In the genomic region with DNA sequence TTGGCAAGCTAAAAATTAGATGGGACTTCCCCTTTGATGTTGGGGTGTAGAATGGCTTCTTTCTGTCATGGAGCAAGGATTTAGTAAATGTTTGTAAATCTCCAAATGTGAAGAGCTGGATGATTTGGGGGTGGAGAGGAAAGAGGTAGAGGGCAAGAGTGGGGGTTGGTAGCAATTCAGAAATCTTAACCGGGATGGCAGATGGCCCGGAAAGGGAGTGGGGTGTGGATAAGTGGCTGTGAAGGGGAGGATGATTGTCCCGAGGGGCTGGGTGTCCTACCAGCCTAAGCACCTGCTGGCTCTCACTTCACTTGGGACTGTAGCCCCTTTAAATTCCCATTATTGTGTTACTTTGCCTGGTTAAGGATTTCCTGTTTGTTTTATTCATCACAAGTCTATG, we compare ENCODE assay signal across 12 mouse cellular contexts. TPM values are rescaled to one million over a fixed set of nuclear protein-coding genes. Genes with fewer than 3 reads are reported as not detected.
DNase-seq lines count a peak whose midpoint lies in the region; ATAC-seq and TF ChIP-seq lines count a peak whose summit lies in the region.
"Had no signal": no experiment of that assay in that cellular context is flagged by ENCODE, and none has a peak within 500 bp of the region (broad histone marks: within the 10 kb centered on the region; RNA-seq: fewer than 3 reads in every experiment).

No protein-coding gene starts in this region.

- 0 out of 2 replicates have a peak overlapping the region, but pooled peaks have one; percentile 80 for H3K4me2 ChIP-seq in forebrain, embryonic 15.5 days (replicated peaks)
- H3K4me2 ChIP-seq in forebrain, embryonic 12.5 days: no peak overlapping the region; the same call in 1 of the 2 replicates
- H3K4me2 ChIP-seq in intestine, embryonic 15.5 days (replicated peaks): peak overlapping the region; percentile 75
- H3K4me2 ChIP-seq in intestine, embryonic 16.5 days (ENCODE audit: low read depth, low read length): no peak overlapping the region
- H3K4me2 ChIP-seq in limb, embryonic 13.5 days (replicated peaks): peak overlapping the region; percentile 86; the same call in 1 of the 2 replicates

- no peak for TF ChIP-seq CTCF in E14TG2a.4 (conservative IDR thresholded peaks at IDR 0.05; ENCODE audit: low read length)

- H3K4me3 ChIP-seq in forebrain, embryonic 15.5 days: 0 out of 2 replicates have a peak overlapping the region, but pooled peaks have one; percentile 95
- no peak overlapping the region for H3K4me3 ChIP-seq in forebrain, embryonic 12.5 days (replicated peaks)
- no peak overlapping the region for H3K4me3 ChIP-seq in intestine, embryonic 15.5 days (replicated peaks)
- no peak overlapping the region for H3K4me3 ChIP-seq in intestine, embryonic 16.5 days (ENCODE audit: low read length)
- H3K4me3 ChIP-seq in E14TG2a.4 (replicated peaks; ENCODE audit: low read length): peak overlapping the region; percentile 98; the same call in 1 of the 2 replicates
- H3K4me3 ChIP-seq in limb, embryonic 13.5 days: no peak overlapping the region

- DNase-seq in left cerebral cortex, postnatal 4 days: no peak
- no peak for DNase-seq in spleen, adult 12 weeks (ENCODE audit: low spot score)
- DNase-seq: gastrocnemius, postnatal 25 days; kidney, adult 18-20 months; lung, postnatal 4 days; right cerebral cortex, postnatal 14 days had no signal

- no peaks in the 10 kb centered on the region for H3K27me3 ChIP-seq in forebrain, embryonic 15.5 days
- no peaks in the 10 kb centered on the region for H3K27me3 ChIP-seq in forebrain, embryonic 12.5 days
- no peaks in the 10 kb centered on the region for H3K27me3 ChIP-seq in intestine, embryonic 15.5 days (replicated peaks)
- H3K27me3 ChIP-seq in intestine, embryonic 16.5 days (replicated peaks; ENCODE audit: control insufficient read depth, insufficient read depth, low read length): no peaks in the 10 kb centered on the region
- H3K27me3 ChIP-seq in E14TG2a.4 (ENCODE audit: insufficient read depth, low read length): peaks cover 6% of the 10 kb centered on the region
- H3K27me3 ChIP-seq in limb, embryonic 13.5 days: no peaks in the 10 kb centered on the region

- no peak overlapping the region for H3K27ac ChIP-seq in forebrain, embryonic 15.5 days (replicated peaks)
- no peak overlapping the region for H3K27ac ChIP-seq in forebrain, embryonic 12.5 days
- H3K27ac ChIP-seq in intestine, embryonic 15.5 days: no peak overlapping the region
- H3K27ac ChIP-seq in intestine, embryonic 16.5 days (ENCODE audit: low read length): no peak overlapping the region
- no peak overlapping the region for H3K27ac ChIP-seq in limb, embryonic 13.5 days

- H3K9ac ChIP-seq in forebrain, embryonic 15.5 days (replicated peaks): no peak overlapping the region
- no peak overlapping the region for H3K9ac ChIP-seq in forebrain, embryonic 12.5 days
- no peak overlapping the region for H3K9ac ChIP-seq in intestine, embryonic 15.5 days
- no peak overlapping the region for H3K9ac ChIP-seq in intestine, embryonic 16.5 days (ENCODE audit: low read depth, low read length)
- peak overlapping the region; percentile 85; the same call in 1 of the 2 replicates for H3K9ac ChIP-seq in limb, embryonic 13.5 days

- peaks cover 35% of the 10 kb centered on the region for H3K4me1 ChIP-seq in forebrain, embryonic 15.5 days
- peaks cover 23% of the 10 kb centered on the region for H3K4me1 ChIP-seq in forebrain, embryonic 12.5 days
- peaks cover 9% of the 10 kb centered on the region; the same call in 1 of the 2 replicates for H3K4me1 ChIP-seq in intestine, embryonic 15.5 days (replicated peaks)
- H3K4me1 ChIP-seq in intestine, embryonic 16.5 days (ENCODE audit: control insufficient read depth, insufficient read depth, low read length): peaks cover 12% of the 10 kb centered on the region
- peaks cover 66% of the 10 kb centered on the region for H3K4me1 ChIP-seq in E14TG2a.4 (replicated peaks; ENCODE audit: low read depth, low read length)
- H3K4me1 ChIP-seq in limb, embryonic 13.5 days: peaks cover 20% of the 10 kb centered on the region

- no peaks in the 10 kb centered on the region for H3K36me3 ChIP-seq in forebrain, embryonic 15.5 days
- H3K36me3 ChIP-seq in forebrain, embryonic 12.5 days (replicated peaks): no peaks in the 10 kb centered on the region
- no peaks in the 10 kb centered on the region for H3K36me3 ChIP-seq in intestine, embryonic 15.5 days
- H3K36me3 ChIP-seq in intestine, embryonic 16.5 days (ENCODE audit: control insufficient read depth, insufficient read depth, low read length): no peaks in the 10 kb centered on the region
- peaks cover 26% of the 10 kb centered on the region for H3K36me3 ChIP-seq in E14TG2a.4 (ENCODE audit: insufficient read depth, low read length)
- no peaks in the 10 kb centered on the region; the same call in 1 of the 2 replicates for H3K36me3 ChIP-seq in limb, embryonic 13.5 days

- H3K9me3 ChIP-seq in forebrain, embryonic 15.5 days: no peaks in the 10 kb centered on the region
- no peaks in the 10 kb centered on the region for H3K9me3 ChIP-seq in forebrain, embryonic 12.5 days
- no peaks in the 10 kb centered on the region for H3K9me3 ChIP-seq in intestine, embryonic 15.5 days
- H3K9me3 ChIP-seq in intestine, embryonic 16.5 days (ENCODE audit: control insufficient read depth, low read length): no peaks in the 10 kb centered on the region
- H3K9me3 ChIP-seq in E14TG2a.4 (ENCODE audit: low read length): no peaks in the 10 kb centered on the region
- H3K9me3 ChIP-seq in limb, embryonic 13.5 days: no peaks in the 10 kb centered on the region

- intact Hi-C loops in left cerebral cortex, postnatal 4 days (cut with DNase I): no loop called here

- WGBS in forebrain, embryonic 15.5 days: 61% methylated on average over 3 of the region's 3 CpGs
- WGBS in forebrain, embryonic 12.5 days: 87% methylated on average over 3 of the region's 3 CpGs
- WGBS in intestine, embryonic 15.5 days: 61% methylated on average over 3 of the region's 3 CpGs
- 55% methylated on average over 3 of the region's 3 CpGs for WGBS in intestine, embryonic 16.5 days
- 63% methylated on average over 3 of the region's 3 CpGs for WGBS in limb, embryonic 13.5 days

- no peak for ATAC-seq in forebrain, embryonic 15.5 days (replicated peaks)
- ATAC-seq in forebrain, embryonic 12.5 days (ENCODE audit: low FRiP score): no peak
- no peak for ATAC-seq in intestine, embryonic 15.5 days
- ATAC-seq in intestine, embryonic 16.5 days: no peak
- no peak for ATAC-seq in limb, embryonic 13.5 days (ENCODE audit: low FRiP score, low read depth)

RNA-seq across cellular contexts. Expression of gene Clec16a, which starts 1.7 kb away (rescaled TPM):
- 71.2 and 77.1 TPM in 2 replicates for polyA plus RNA-seq in forebrain, embryonic 15.5 days (2015; fragmentation: Nextera tagmentation; extraction: Ambion mirVana)
- 51.0 and 53.9 TPM in 2 replicates for polyA plus RNA-seq in forebrain, embryonic 12.5 days (2016; fragmentation: Nextera tagmentation; extraction: Ambion mirVana)
- 26.8 and 27.2 TPM in 2 replicates for polyA plus RNA-seq in intestine, embryonic 15.5 days (2015; fragmentation: Nextera tagmentation; extraction: Ambion mirVana)
- polyA plus RNA-seq in intestine, embryonic 16.5 days (2015; fragmentation: Nextera tagmentation; extraction: Ambion mirVana): 22.1 and 24.3 TPM in 2 replicates
- 38.2 and 42.1 TPM in 2 replicates for polyA plus RNA-seq in limb, embryonic 13.5 days (2015; fragmentation: Nextera tagmentation; extraction: Ambion mirVana)
- 10 to 100 TPM; 59.0 to 66.1 TPM for total RNA-seq in left cerebral cortex, postnatal 4 days (2021)

RNA-seq across cellular contexts. Expression of gene Dexi, which starts 4.0 kb away (rescaled TPM):
- 18.1 and 18.3 TPM in 2 replicates for polyA plus RNA-seq in forebrain, embryonic 15.5 days (2015; fragmentation: Nextera tagmentation; extraction: Ambion mirVana)
- polyA plus RNA-seq in forebrain, embryonic 12.5 days (2016; fragmentation: Nextera tagmentation; extraction: Ambion mirVana): 20.4 and 22.6 TPM in 2 replicates
- 14.1 and 14.7 TPM in 2 replicates for polyA plus RNA-seq in intestine, embryonic 15.5 days (2015; fragmentation: Nextera tagmentation; extraction: Ambion mirVana)
- polyA plus RNA-seq in intestine, embryonic 16.5 days (2015; fragmentation: Nextera tagmentation; extraction: Ambion mirVana): 2.9 and 6.7 TPM in 2 replicates
- 23.5 and 27.1 TPM in 2 replicates for polyA plus RNA-seq in limb, embryonic 13.5 days (2015; fragmentation: Nextera tagmentation; extraction: Ambion mirVana)
- total RNA-seq in left cerebral cortex, postnatal 4 days (2021): 10 to 100 TPM; 22.2 to 22.3 TPM

Comparison
In these comparisons a context has a peak if more than half of its experiments do, and no peak if none do; other contexts are left out.
1. H3K4me2 ChIP-seq: peak in forebrain, embryonic 15.5 days (single experiment), intestine, embryonic 15.5 days (single experiment) and limb, embryonic 13.5 days (single experiment); none in forebrain, embryonic 12.5 days (single experiment) and intestine, embryonic 16.5 days (single experiment).
2. H3K4me3 ChIP-seq: peak in forebrain, embryonic 15.5 days (single experiment) and E14TG2a.4 (single experiment); none in forebrain, embryonic 12.5 days (single experiment), intestine, embryonic 15.5 days (single experiment), intestine, embryonic 16.5 days (single experiment) and limb, embryonic 13.5 days (single experiment).